ENCODE assay signal across 8 mouse cellular contexts in genomic region chr15:86835996-86836395, GRCm38 (mm10).
DNase-seq lines count a peak whose midpoint lies in the region; ATAC-seq lines count a peak whose summit lies in the region.

No protein-coding gene starts in this region.

- H3K9ac ChIP-seq in heart, embryonic 12.5 days = no peak overlapping the region
- no peak overlapping the region for H3K9ac ChIP-seq in lung, embryonic 16.5 days (ENCODE audit: low read length)

- no peak for DNase-seq in heart, postnatal 4 days
- no peak for DNase-seq in lung, postnatal 25 days (ENCODE audit: low spot score)
- peak; percentile 19 to 34 for DNase-seq in left cerebral cortex, adult 18-20 months (ENCODE audit: low spot score in 2 of 2)
- peak; percentile 53 for DNase-seq in right cerebral cortex, postnatal 14 days

- H3K4me3 ChIP-seq in heart, embryonic 12.5 days = no peak overlapping the region
- H3K4me3 ChIP-seq in lung, embryonic 16.5 days (ENCODE audit: low read length) = no peak overlapping the region

- H3K4me1 ChIP-seq in heart, embryonic 12.5 days (replicated peaks) = peaks cover 17% of the 10 kb centered on the region
- no peaks in the 10 kb centered on the region for H3K4me1 ChIP-seq in lung, embryonic 16.5 days (replicated peaks; ENCODE audit: control insufficient read depth, insufficient read depth, low read length)

- H3K27ac ChIP-seq in heart, embryonic 12.5 days (ENCODE audit: poor library complexity, severe bottlenecking) = no peak overlapping the region
- H3K27ac ChIP-seq in lung, embryonic 16.5 days (ENCODE audit: low read length) = no peak overlapping the region

- no peaks in the 10 kb centered on the region for H3K36me3 ChIP-seq in heart, embryonic 12.5 days
- no peaks in the 10 kb centered on the region for H3K36me3 ChIP-seq in lung, embryonic 16.5 days (ENCODE audit: control insufficient read depth, insufficient read depth, low read length)

- H3K4me2 ChIP-seq in heart, embryonic 12.5 days = peak overlapping the region; percentile 37
- no peak overlapping the region for H3K4me2 ChIP-seq in lung, embryonic 16.5 days (ENCODE audit: low read depth, low read length)

- ATAC-seq in heart, embryonic 12.5 days (ENCODE audit: insufficient number of reproducible peaks, low FRiP score) = no peak
- ATAC-seq in lung, embryonic 16.5 days (ENCODE audit: low read depth) = 0 out of 2 replicates have a peak, but pooled peaks have one; percentile 36
- no peak for ATAC-seq in erythroid progenitor cell, adult 5-6 weeks (replicated peaks; ENCODE audit: low FRiP score, poor library complexity, severe bottlenecking)
- no peak for ATAC-seq in CD4-positive, CD25-positive, alpha-beta regulatory T cell, adult 4 months

- no peaks in the 10 kb centered on the region for H3K27me3 ChIP-seq in heart, embryonic 12.5 days (replicated peaks)
- no peaks in the 10 kb centered on the region for H3K27me3 ChIP-seq in lung, embryonic 16.5 days (ENCODE audit: control insufficient read depth, insufficient read depth, low read depth, low read length)

- 20% methylated on average over 6 of the region's 6 CpGs for WGBS in heart, embryonic 12.5 days
- WGBS in lung, embryonic 16.5 days = 42% methylated on average over 6 of the region's 6 CpGs

- H3K9me3 ChIP-seq in heart, embryonic 12.5 days (replicated peaks) = peaks cover 4% of the 10 kb centered on the region; the same call in 1 of the 2 replicates
- H3K9me3 ChIP-seq in lung, embryonic 16.5 days (ENCODE audit: control insufficient read depth, low read length) = no peaks in the 10 kb centered on the region

Comparison
In these comparisons a context has a peak if more than half of its experiments do, and no peak if none do; other contexts are left out.
1. DNase-seq: peak in left cerebral cortex, adult 18-20 months (2 of 2) and right cerebral cortex, postnatal 14 days (single experiment); none in heart, postnatal 4 days (single experiment) and lung, postnatal 25 days (single experiment).